Mouse (Mus musculus) gastrocnemius, adult 8-10 months (tissue): ENCODE data around the gene Samhd1. TPM values are rescaled to one million over a fixed set of nuclear protein-coding genes. Genes with fewer than 3 reads are reported as not detected.

Source experiments
- DNase-seq, 2 experiments: peaks; one replicate each; pipeline ENCODE4 v3.0.0; 2022; ENCODE audit warnings: low spot score in 2 of 2
- total RNA-seq, 4 experiments: library from RNA; stranded (reverse); gene quantifications; 2 replicates each; pipeline ENCODE4 v1.2.4; 2022

Samhd1 gene
- total RNA-seq, 4 experiments from 2014 or later: 12.6 to 17.7 (median 13.2) TPM

DNA sequence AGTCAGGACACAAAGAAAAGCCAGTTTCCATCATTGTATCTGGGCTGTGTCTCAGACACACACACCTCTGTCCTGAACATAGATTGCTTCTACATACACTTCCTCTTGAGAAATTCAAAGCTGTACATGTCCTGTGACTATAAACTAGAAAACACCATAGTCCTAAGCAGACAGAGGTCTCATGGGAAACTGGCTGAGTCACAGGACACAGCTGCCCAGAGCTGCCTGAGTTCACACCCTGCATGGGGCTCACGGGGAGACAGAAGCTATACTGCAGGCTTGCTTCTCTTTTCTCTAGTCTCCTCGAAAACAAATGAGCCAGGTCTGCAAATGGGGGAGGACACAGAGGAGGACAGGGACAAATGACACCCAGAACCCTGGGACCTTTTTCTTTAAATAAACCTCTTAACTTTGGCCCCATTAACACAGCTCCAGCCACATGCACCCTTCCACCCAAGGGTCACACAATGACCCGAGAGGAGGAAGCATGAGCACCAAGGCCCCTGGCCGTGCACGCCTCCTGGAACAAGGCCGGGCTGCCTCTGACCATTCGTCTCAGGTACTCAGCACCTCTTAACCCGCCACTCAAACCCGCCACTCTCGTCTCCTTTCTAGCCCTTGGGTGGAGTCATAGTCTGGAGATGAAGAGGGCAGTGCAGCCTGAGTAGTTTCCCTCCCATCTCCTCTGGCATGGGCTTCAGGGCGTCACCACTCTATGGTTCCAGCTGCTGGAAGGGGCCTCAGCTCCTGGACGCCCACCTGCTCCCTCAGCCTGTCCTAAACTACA is 35.3 kb downstream of the Samhd1 start:
- DNase-seq: no peak

- DNase-seq: peak in 1 of 2 experiments; percentile 41
Measured at GRCm38 (mm10) chr2:157095005-157095755, 39.9 kb downstream of the Samhd1 start.

DNA sequence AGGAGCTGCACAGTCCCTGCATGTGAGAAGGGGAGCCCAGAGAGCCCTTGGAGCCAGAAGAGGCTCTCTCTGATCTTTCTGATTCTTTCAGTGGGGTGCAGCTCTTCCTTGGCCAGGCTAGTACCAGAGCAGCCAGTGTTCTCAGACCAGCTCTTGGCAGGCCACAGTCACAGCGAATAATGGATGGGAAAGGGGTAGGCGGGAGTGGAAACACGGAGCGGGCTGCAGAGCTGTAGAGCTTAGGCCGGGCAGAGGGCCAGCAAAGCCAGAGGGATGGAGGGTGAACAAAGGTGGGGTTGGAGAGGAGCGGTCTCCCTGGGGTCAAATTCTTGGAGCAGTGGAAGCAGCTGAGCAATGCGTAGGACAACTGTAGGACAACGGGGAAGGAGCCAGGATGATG is 43.0 kb downstream of the Samhd1 start:
- no peak for DNase-seq

- no peak for DNase-seq
Measured at GRCm38 (mm10) chr2:157087536-157088317, 47.3 kb downstream of the Samhd1 start.

DNA sequence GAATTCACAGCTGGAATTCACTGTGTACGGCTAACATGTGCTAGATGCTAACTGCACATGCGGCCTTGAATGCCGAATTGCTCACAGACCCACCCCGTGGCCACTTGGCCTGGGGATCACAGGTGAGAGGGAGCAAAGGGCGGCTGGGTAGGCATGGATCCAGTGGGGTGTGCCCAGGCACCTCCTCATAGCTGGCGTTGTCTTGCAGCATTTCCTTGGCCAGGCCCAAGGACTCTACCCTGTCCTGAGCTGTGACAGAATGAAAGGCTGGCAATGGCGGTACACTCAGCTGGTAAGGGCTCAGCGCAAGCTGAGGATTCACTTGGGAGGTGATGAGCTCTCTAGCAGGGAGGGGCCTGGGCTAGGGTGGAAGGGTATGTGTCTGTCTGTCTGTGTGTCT is 48.3 kb downstream of the Samhd1 start, which contains the start of gene Tldc2:
Tldc2 (plus strand) TSS at position 260 of the 400 bp plus-strand sequence.
- DNase-seq: no peak

DNA sequence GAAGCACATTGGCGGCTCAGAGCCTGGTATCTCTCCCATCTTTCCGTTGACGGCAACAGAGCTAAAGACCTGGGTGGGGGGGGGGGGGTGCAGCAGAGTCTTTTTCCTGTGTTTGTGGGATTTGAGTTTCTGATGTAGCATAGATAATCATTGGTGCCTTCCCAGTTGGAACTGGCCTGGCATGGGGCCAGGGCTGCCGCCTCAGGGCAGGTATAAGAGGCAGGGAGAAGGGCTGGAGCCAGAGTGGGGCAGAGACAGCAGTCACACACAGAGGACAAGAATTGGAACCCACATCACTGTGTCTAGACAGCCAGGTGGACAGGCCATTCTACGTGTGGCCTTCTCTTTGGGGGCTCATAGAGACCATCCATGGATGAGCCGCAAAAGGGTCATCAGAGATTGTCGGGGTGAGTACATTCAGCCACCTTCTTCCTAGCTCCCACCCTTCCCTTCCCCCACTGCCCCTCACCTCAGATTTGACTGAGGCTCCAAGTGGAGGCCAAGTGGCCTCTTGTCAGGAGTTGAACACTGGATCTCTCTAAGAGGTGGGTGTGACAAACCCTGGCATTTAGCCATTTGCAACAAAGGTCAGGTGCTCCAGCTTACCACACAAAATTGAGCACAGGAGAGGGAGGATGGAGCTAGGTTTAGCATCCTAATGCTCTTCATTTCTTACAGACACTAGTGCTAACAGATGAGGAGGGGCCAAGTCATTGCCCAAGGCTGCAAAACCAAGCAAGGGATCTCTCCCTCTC is 50.1 kb downstream of the Samhd1 start:
- no peak for DNase-seq

GRCm38 (mm10) chr2:157081960-157082359 is 53.1 kb downstream of the Samhd1 start:
- DNase-seq: no peak

DNA sequence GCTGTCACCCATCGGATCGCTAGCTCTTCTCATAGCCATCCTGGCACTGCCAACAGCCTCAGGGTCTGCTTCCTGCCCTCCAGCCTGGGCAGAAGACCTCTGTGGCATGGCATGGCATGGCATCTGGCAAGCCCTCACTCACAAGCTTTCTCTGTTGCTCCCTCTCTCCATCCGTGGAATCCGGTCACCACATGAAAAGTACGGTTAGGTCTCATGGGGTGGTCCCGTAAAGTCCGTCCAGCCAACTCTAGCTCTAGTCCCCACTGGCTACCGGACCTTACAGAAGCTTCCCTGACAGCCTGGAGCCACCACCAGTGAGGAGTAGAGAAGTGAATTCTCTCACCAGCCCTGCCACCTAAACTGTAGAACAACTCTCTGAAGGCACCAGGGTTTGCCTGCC is 53.7 kb downstream of the Samhd1 start:
- DNase-seq: no peak

- no peak for DNase-seq
Measured at GRCm38 (mm10) chr2:157079701-157080180, 55.3 kb downstream of the Samhd1 start.

- DNase-seq: peak; percentile 64 to 75
Measured at GRCm38 (mm10) chr2:157078793-157079700, 56.0 kb downstream of the Samhd1 start, which contains the start of gene Soga1. Gene Soga1 (minus strand): TSS chr2:157079254.

DNA sequence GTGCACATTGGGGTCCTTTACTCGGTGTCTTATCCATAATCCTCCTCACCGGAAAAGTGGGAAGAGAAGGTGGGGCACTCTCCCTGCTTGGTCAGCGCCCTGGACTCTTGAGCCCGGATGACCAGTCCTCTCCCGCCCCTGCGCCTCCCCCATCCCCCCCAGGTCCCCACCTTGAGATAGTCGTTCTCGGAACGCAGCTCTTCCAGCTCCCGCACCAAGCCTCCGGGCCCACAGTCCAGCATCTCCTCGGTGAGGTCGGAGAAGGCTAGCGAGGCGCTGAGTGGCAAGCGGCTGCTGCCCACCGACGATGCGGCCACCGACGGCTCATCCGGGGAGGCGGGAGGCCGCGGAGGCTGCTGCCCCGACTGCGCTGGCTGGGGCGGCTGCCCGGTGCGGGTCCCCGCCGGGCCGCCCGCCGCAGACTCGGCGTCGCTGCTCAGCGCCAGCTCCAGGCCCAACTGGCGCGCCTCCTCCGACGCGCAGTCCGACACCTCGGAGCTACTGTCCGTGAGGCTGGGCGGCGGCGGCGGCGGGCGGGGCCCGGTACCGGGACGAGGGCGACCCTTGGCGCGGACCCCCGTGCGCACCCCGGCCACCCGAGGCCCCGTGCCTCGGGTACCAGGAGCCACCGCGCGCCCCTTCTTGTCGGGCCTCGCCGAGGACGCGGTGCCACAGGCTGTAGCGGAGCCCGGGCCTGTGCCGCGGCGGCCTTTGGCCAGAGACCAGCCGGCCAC is 56.8 kb downstream of the Samhd1 start:
- DNase-seq: no peak

- peak; percentile 74 to 81 for DNase-seq
Measured at GRCm38 (mm10) chr2:157077641-157078058, 57.4 kb downstream of the Samhd1 start.

GRCm38 (mm10) chr2:157077160-157077559 is 57.9 kb downstream of the Samhd1 start:
- no peak for DNase-seq

- DNase-seq: no peak
Measured at GRCm38 (mm10) chr2:157076585-157076984, 58.5 kb downstream of the Samhd1 start.

DNA sequence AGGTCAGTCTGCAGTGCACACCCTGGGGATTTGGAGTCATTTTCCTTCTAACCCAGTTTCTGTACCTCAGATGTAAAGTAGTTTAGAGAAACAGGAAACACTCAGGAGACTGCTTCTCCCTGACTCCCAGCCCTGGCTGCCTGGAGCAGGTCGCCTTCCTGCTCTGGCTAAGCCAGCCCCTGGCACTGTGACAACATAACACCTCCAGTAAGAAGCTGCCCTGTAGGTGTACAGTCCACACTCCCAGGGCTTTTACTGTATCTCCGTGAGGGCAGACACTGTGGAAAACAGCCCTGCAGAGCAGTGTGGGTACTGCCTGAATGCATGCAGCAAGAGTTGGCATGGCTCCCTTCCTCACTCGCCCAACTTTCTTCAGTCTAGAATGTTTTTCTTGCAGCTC is 59.4 kb downstream of the Samhd1 start:
- DNase-seq: no peak

DNA sequence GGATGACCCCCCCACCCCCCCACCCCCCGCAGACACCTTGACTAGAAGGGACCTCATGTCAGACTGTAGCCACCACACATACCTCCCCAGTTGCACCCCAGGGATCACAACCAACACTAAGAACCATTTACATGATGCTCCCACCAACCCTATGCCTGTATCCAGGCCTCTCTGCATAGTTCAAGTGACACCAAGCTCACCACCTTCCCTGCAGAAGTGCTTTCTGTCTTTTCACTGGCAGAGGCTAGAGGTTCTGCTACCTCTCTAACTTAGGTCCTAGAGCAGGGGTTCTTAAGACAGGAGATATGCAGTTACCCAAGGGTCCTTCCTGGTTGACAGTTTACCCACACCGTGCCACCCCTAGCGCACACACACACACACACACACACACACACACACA is 59.8 kb downstream of the Samhd1 start:
- DNase-seq: no peak

DNA sequence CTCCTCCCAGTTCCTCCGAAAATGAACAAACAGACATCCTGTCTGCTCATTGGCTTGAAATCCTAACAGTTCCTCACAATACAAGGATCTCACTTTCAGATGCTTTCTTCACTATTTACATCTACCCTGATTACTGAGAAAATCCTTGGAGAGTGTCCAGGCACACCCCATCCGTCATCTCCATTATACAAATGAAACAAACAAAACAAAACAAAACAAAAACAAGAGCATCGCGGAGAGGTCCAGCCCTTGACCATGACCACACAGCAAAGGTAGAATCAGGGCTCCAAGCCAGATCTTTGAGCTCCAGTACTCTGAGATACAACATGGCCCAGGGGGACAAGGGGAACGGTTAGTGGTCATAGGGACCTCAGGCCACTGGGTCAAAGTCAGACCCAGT is 60.3 kb downstream of the Samhd1 start:
- DNase-seq: no peak

GRCm38 (mm10) chr2:157074186-157074724 is 60.8 kb downstream of the Samhd1 start:
- no peak for DNase-seq
